18 mouse cellular contexts compared by ENCODE assay signal in the genomic region with DNA sequence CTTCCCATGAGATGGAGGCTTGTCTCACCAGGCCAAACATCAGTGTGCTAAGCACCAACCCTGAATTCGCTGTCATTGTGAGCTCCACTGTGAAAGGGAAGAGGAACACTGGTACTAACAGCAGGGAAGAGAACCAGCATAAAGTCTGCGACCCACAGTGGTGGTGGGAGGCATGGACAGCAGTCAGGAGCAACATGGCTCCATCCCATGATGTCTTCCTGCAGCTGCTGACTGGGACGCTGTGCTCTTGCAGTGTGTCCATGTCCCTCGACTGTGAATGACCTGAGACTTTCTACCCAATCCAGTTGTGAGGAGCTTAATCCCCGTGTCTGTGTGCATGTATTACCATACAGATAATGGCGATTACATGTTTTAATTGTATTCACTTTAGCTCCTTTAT.
DNase-seq lines count a peak whose midpoint lies in the region; ATAC-seq and TF ChIP-seq lines count a peak whose summit lies in the region.
"Had no signal": no experiment of that assay in that cellular context is flagged by ENCODE, and none has a peak within 500 bp of the region (broad histone marks: within the 10 kb centered on the region; RNA-seq: fewer than 3 reads in every experiment).

No protein-coding gene starts in this region.

- intact Hi-C loops in gastrocnemius, adult 2 months (cut with DNase I) = no loop called here

- no peaks in the 10 kb centered on the region for H3K36me3 ChIP-seq in forebrain, embryonic 14.5 days (ENCODE audit: control insufficient read depth, insufficient read depth, low read length)
- no peaks in the 10 kb centered on the region for H3K36me3 ChIP-seq in midbrain, embryonic 14.5 days (ENCODE audit: control insufficient read depth, insufficient read depth, low read length)
- H3K36me3 ChIP-seq: embryonic facial prominence, embryonic 15.5 days; G1E; liver, embryonic 12.5 days; lung, embryonic 15.5 days had no signal

- peaks cover 4% of the 10 kb centered on the region; the same call in 1 of the 2 replicates for H3K4me1 ChIP-seq in forebrain, embryonic 14.5 days (ENCODE audit: control insufficient read depth, insufficient read depth, low read length)
- peaks cover 4% of the 10 kb centered on the region for H3K4me1 ChIP-seq in midbrain, embryonic 14.5 days (ENCODE audit: control insufficient read depth, insufficient read depth, low read length)
- H3K4me1 ChIP-seq: liver, embryonic 12.5 days; lung, embryonic 15.5 days had no signal

- no peak overlapping the region for H3K4me3 ChIP-seq in forebrain, embryonic 14.5 days (ENCODE audit: low read depth, low read length)
- H3K4me3 ChIP-seq in midbrain, embryonic 14.5 days (replicated peaks; ENCODE audit: low read depth, low read length) = no peak overlapping the region
- no peak overlapping the region for H3K4me3 ChIP-seq in gastrocnemius, adult 2 months
- H3K4me3 ChIP-seq: embryonic facial prominence, embryonic 15.5 days; heart, adult 2 months; layer of hippocampus, adult 2 months; liver, embryonic 12.5 days; lung, embryonic 15.5 days had no signal

- H3K9me3 ChIP-seq in forebrain, embryonic 14.5 days (replicated peaks; ENCODE audit: control insufficient read depth, low read length) = no peaks in the 10 kb centered on the region
- no peaks in the 10 kb centered on the region for H3K9me3 ChIP-seq in midbrain, embryonic 14.5 days (ENCODE audit: control insufficient read depth, low read length)
- H3K9me3 ChIP-seq: embryonic facial prominence, embryonic 15.5 days; G1E; liver, embryonic 12.5 days; lung, embryonic 15.5 days had no signal

- no peak for TF ChIP-seq POLR2A in brain, embryonic 14.5 days (IDR thresholded peaks at IDR 0.05; ENCODE audit: borderline replicate concordance, extremely low read depth, insufficient read depth, insufficient read length, poor library complexity, severe bottlenecking)

- H3K9ac ChIP-seq in forebrain, embryonic 14.5 days (ENCODE audit: low read length) = no peak overlapping the region
- no peak overlapping the region for H3K9ac ChIP-seq in midbrain, embryonic 14.5 days (replicated peaks; ENCODE audit: low read length)
- H3K9ac ChIP-seq: embryonic facial prominence, embryonic 15.5 days; liver, embryonic 12.5 days; lung, embryonic 15.5 days had no signal

- H3K27me3 ChIP-seq in forebrain, embryonic 14.5 days (replicated peaks; ENCODE audit: control insufficient read depth, insufficient read depth, low read length) = no peaks in the 10 kb centered on the region
- H3K27me3 ChIP-seq in midbrain, embryonic 14.5 days (ENCODE audit: control insufficient read depth, insufficient read depth, low read length) = no peaks in the 10 kb centered on the region
- H3K27me3 ChIP-seq: embryonic facial prominence, embryonic 15.5 days; liver, embryonic 12.5 days; lung, embryonic 15.5 days had no signal

- peak; percentile 5 to 16 for DNase-seq in kidney, postnatal 4 days
- DNase-seq in kidney, adult 18-20 months = no peak
- DNase-seq in brain, embryonic 14.5 days (ENCODE audit: low read depth) = peak; percentile 34
- DNase-seq in forebrain, embryonic 14.5 days (ENCODE audit: low spot score) = no peak
- peak; percentile 28 for DNase-seq in midbrain, embryonic 14.5 days
- DNase-seq in right cerebral cortex, adult 2 months (ENCODE audit: low spot score in 2 of 2) = no peak
- DNase-seq in gastrocnemius, adult 2 months = no peak
- DNase-seq: cerebellum, adult 9-11 months; gastrocnemius, postnatal 10 days; heart, adult 2 months; right cerebral cortex, postnatal 4 days; thymus, postnatal 25 days had no signal

- no peak overlapping the region for H3K27ac ChIP-seq in forebrain, embryonic 14.5 days (ENCODE audit: low read depth, low read length)
- H3K27ac ChIP-seq in midbrain, embryonic 14.5 days (replicated peaks; ENCODE audit: low read depth, low read length) = no peak overlapping the region
- H3K27ac ChIP-seq in gastrocnemius, adult 2 months = no peak overlapping the region
- H3K27ac ChIP-seq: embryonic facial prominence, embryonic 15.5 days; heart, adult 2 months; layer of hippocampus, adult 2 months; liver, embryonic 12.5 days; lung, embryonic 15.5 days had no signal

- 55% methylated on average over 6 of the region's 6 CpGs for WGBS in forebrain, embryonic 14.5 days
- 37% methylated on average over 6 of the region's 6 CpGs for WGBS in midbrain, embryonic 14.5 days

- peak; percentile 38 for ATAC-seq in forebrain, embryonic 14.5 days
- peak; percentile 68 for ATAC-seq in midbrain, embryonic 14.5 days (ENCODE audit: low FRiP score, low TSS enrichment)
- ATAC-seq: inflammation-experienced regulatory T-cells, adult 6 months; liver, embryonic 12.5 days had no signal

- no peak for TF ChIP-seq CTCF in brain, embryonic 14.5 days (IDR thresholded peaks at IDR 0.05; ENCODE audit: borderline replicate concordance, extremely low read depth, insufficient read depth, insufficient read length)
- no peak for TF ChIP-seq CTCF in gastrocnemius, adult 2 months (IDR thresholded peaks at IDR 0.05)

- H3K4me2 ChIP-seq in forebrain, embryonic 14.5 days (ENCODE audit: low read length) = no peak overlapping the region
- no peak overlapping the region for H3K4me2 ChIP-seq in midbrain, embryonic 14.5 days (ENCODE audit: low read length)
- H3K4me2 ChIP-seq: embryonic facial prominence, embryonic 15.5 days; liver, embryonic 12.5 days; lung, embryonic 15.5 days had no signal

Comparison
In these comparisons a context has a peak if more than half of its experiments do, and no peak if none do; other contexts are left out.
1. DNase-seq: peak in kidney, postnatal 4 days (2 of 2), brain, embryonic 14.5 days (single experiment) and midbrain, embryonic 14.5 days (single experiment); none in kidney, adult 18-20 months (single experiment), forebrain, embryonic 14.5 days (single experiment), right cerebral cortex, adult 2 months (0 of 2) and gastrocnemius, adult 2 months (single experiment).